Mouse (Mus musculus): ENCODE data around the gene Gm49403. TPM values are rescaled to one million over a fixed set of nuclear protein-coding genes. Genes with fewer than 3 reads are reported as not detected.
"Not testable (repeated sequence)": the region's sequence is repeated elsewhere in the genome, so short reads cannot be mapped to it uniquely, and the experiment has no call there.

The Gm49403 gene
- total and polyA plus RNA-seq, 3 experiments: not detected

- no peak for TF ChIP-seq GATA2 (IDR thresholded peaks at IDR 0.05; ENCODE audit: borderline replicate concordance, low read depth, low read length)
- no peak for TF ChIP-seq GATA1 (IDR thresholded peaks at IDR 0.05; ENCODE audit: borderline replicate concordance, low read length)
- TF ChIP-seq POLR2AphosphoS5 (IDR thresholded peaks at IDR 0.05; ENCODE audit: insufficient replicate concordance, low read depth, low read length): no peak
- no peak for TF ChIP-seq TAL1 (conservative IDR thresholded peaks at IDR 0.05; ENCODE audit: low read depth, low read length)
- TF ChIP-seq CTCF (IDR thresholded peaks at IDR 0.05; ENCODE audit: low read depth, low read length): no peak
- no peaks in the 10 kb centered on the region for H3K27me3 ChIP-seq (ENCODE audit: insufficient read depth, low read length)
- peaks cover 60% of the 10 kb centered on the region for H3K36me3 ChIP-seq (replicated peaks)
- H3K4me1 ChIP-seq (ENCODE audit: insufficient read depth, low read depth, low read length): peaks cover 73% of the 10 kb centered on the region
- DNase-seq (ENCODE audit: low spot score) (no peak), ATAC-seq (ENCODE audit: extremely low read depth, insufficient number of reproducible peaks, low FRiP score, poor library complexity, severe bottlenecking) (no peak)
- H3K9me3 ChIP-seq (replicated peaks): peaks cover 5% of the 10 kb centered on the region
- peak overlapping the region; percentile 95; the same call in 1 of the 2 replicates for H3K4me3 ChIP-seq (ENCODE audit: low read depth, low read length)
These were observed 11.7 kb downstream of the Gm49403 start for GRCm38 (mm10) chr19:8895397-8895960.

- H3K4me3 ChIP-seq (ENCODE audit: low read depth, low read length): peak overlapping the region; percentile 95; the same call in 1 of the 2 replicates
- peaks cover 60% of the 10 kb centered on the region for H3K36me3 ChIP-seq (replicated peaks)
- peaks cover 73% of the 10 kb centered on the region for H3K4me1 ChIP-seq (ENCODE audit: insufficient read depth, low read depth, low read length)
- not testable (repeated sequence) for ATAC-seq (ENCODE audit: extremely low read depth, insufficient number of reproducible peaks, low FRiP score, poor library complexity, severe bottlenecking); DNase-seq (ENCODE audit: low spot score); H3K9me3 ChIP-seq (replicated peaks); H3K27me3 ChIP-seq (ENCODE audit: insufficient read depth, low read length)
These were observed 12.5 kb downstream of the Gm49403 start for GRCm38 (mm10) chr19:8896231-8896630.

- peaks cover 69% of the 10 kb centered on the region for H3K4me1 ChIP-seq (ENCODE audit: insufficient read depth, low read depth, low read length)
- DNase-seq (ENCODE audit: low spot score); H3K27me3 ChIP-seq (ENCODE audit: insufficient read depth, low read length); ATAC-seq (ENCODE audit: extremely low read depth, insufficient number of reproducible peaks, low FRiP score, poor library complexity, severe bottlenecking); H3K9me3 ChIP-seq (replicated peaks): not testable (repeated sequence)
- peak overlapping the region; percentile 95 for H3K4me3 ChIP-seq (ENCODE audit: low read depth, low read length)
- H3K36me3 ChIP-seq (replicated peaks): peaks cover 62% of the 10 kb centered on the region
These were observed 13.6 kb downstream of the Gm49403 start for GRCm38 (mm10) chr19:8897211-8897864.

- Histone ChIP-seq H3K36me3 (replicated peaks) (peaks cover 67% of the 10 kb centered on the region), H3K4me3 (ENCODE audit: low read depth, low read length) (peak within 1 kb of the TSS; percentile 95), H3K9me3 (replicated peaks) (peaks cover 5% of the 10 kb centered on the region), H3K4me1 (ENCODE audit: insufficient read depth, low read depth, low read length) (peaks cover 71% of the 10 kb centered on the region), H3K27me3 (ENCODE audit: insufficient read depth, low read length) (no peaks in the 10 kb centered on the region)
- peak; percentile 98 for DNase-seq (ENCODE audit: low spot score)
- TF ChIP-seq GATA1 (IDR thresholded peaks at IDR 0.05; ENCODE audit: borderline replicate concordance, low read length): no peak
- TF ChIP-seq TAL1 (conservative IDR thresholded peaks at IDR 0.05; ENCODE audit: low read depth, low read length): no peak
- no peak for TF ChIP-seq POLR2AphosphoS5 (IDR thresholded peaks at IDR 0.05; ENCODE audit: insufficient replicate concordance, low read depth, low read length)
- no peak for TF ChIP-seq CTCF (IDR thresholded peaks at IDR 0.05; ENCODE audit: low read depth, low read length)
- TF ChIP-seq GATA2 (IDR thresholded peaks at IDR 0.05; ENCODE audit: borderline replicate concordance, low read depth, low read length): no peak
- peak; percentile 94 for ATAC-seq (ENCODE audit: extremely low read depth, insufficient number of reproducible peaks, low FRiP score, poor library complexity, severe bottlenecking)
These were observed 14.2 kb downstream of the Gm49403 start, which contains the start of gene Ganab for GRCm38 (mm10) chr19:8897865-8898495. TSS of gene Ganab (plus strand) at chr19:8898071.

GRCm38 (mm10) chr19:8898576-8898975 lies 14.8 kb downstream of the Gm49403 start:
- H3K36me3 ChIP-seq (replicated peaks): peaks cover 73% of the 10 kb centered on the region
- DNase-seq (ENCODE audit: low spot score) (no peak), ATAC-seq (ENCODE audit: extremely low read depth, insufficient number of reproducible peaks, low FRiP score, poor library complexity, severe bottlenecking) (no peak)
- TF ChIP-seq GATA1 (IDR thresholded peaks at IDR 0.05; ENCODE audit: borderline replicate concordance, low read length): no peak
- no peak for TF ChIP-seq CTCF (IDR thresholded peaks at IDR 0.05; ENCODE audit: low read depth, low read length)
- H3K27me3 ChIP-seq (ENCODE audit: insufficient read depth, low read length): no peaks in the 10 kb centered on the region
- H3K4me1 ChIP-seq (ENCODE audit: insufficient read depth, low read depth, low read length): peaks cover 71% of the 10 kb centered on the region
- H3K9me3 ChIP-seq (replicated peaks): peaks cover 5% of the 10 kb centered on the region
- peak overlapping the region; percentile 95 for H3K4me3 ChIP-seq (ENCODE audit: low read depth, low read length)

- peak overlapping the region; percentile 95 for H3K4me3 ChIP-seq (ENCODE audit: low read depth, low read length)
- peaks cover 5% of the 10 kb centered on the region for H3K9me3 ChIP-seq (replicated peaks)
- ATAC-seq (ENCODE audit: extremely low read depth, insufficient number of reproducible peaks, low FRiP score, poor library complexity, severe bottlenecking) (no peak), DNase-seq (ENCODE audit: low spot score) (no peak)
- TF ChIP-seq GATA1 (IDR thresholded peaks at IDR 0.05; ENCODE audit: borderline replicate concordance, low read length) (no peak), TAL1 (conservative IDR thresholded peaks at IDR 0.05; ENCODE audit: low read depth, low read length) (no peak), CTCF (IDR thresholded peaks at IDR 0.05; ENCODE audit: low read depth, low read length) (no peak), GATA2 (IDR thresholded peaks at IDR 0.05; ENCODE audit: borderline replicate concordance, low read depth, low read length) (no peak), POLR2AphosphoS5 (IDR thresholded peaks at IDR 0.05; ENCODE audit: insufficient replicate concordance, low read depth, low read length) (no peak)
- peaks cover 68% of the 10 kb centered on the region for H3K4me1 ChIP-seq (ENCODE audit: insufficient read depth, low read depth, low read length)
- peaks cover 78% of the 10 kb centered on the region for H3K36me3 ChIP-seq (replicated peaks)
- H3K27me3 ChIP-seq (ENCODE audit: insufficient read depth, low read length): no peaks in the 10 kb centered on the region
These were observed 15.3 kb downstream of the Gm49403 start for GRCm38 (mm10) chr19:8899079-8899478.

Measured in G1E (cell line).